Mouse (Mus musculus) kidney, adult 2 months (tissue): ENCODE results near the gene Reep3.

Experiments used
- CTCF ChIP-seq: fragments of 200-500 bp; conservative IDR thresholded peaks from 2 replicates; pipeline ENCODE4 v1.5.1; 2011; ENCODE audit warnings: low read depth, mild to moderate bottlenecking, control low read depth, low read length, moderate library complexity, mixed read lengths; ENCODE audit not compliant: insufficient read depth, insufficient read length
- POLR2A ChIP-seq: fragments of 200-500 bp; IDR thresholded peaks from one replicate; pipeline ENCODE4 v1.6.1; 2011; ENCODE audit warnings: low read depth, low read length, control low read depth

GRCm38 (mm10) chr10:67098408-67099050 is 1.8 kb upstream of the Reep3 start:
- TF ChIP-seq POLR2A (no peak), CTCF (no peak)
